Mouse (Mus musculus) ovary, adult 18-20 months (tissue): ENCODE data around the gene Map2k4.

ENCODE experiments used
- DNase-seq: peaks from one replicate; pipeline ENCODE4 v3.0.0; 2022; ENCODE audit warnings: low spot score, mixed read lengths

The Map2k4 gene

GRCm38 (mm10) chr11:65773946-65774656, 14.0 kb downstream of the Map2k4 start:
- DNase-seq: no peak

- DNase-seq: no peak
Measured at GRCm38 (mm10) chr11:65773535-65773934, 14.6 kb downstream of the Map2k4 start.

- no peak for DNase-seq
Measured at GRCm38 (mm10) chr11:65771546-65771945, 16.6 kb downstream of the Map2k4 start.

GRCm38 (mm10) chr11:65769990-65770389, 18.1 kb downstream of the Map2k4 start:
- no peak for DNase-seq

- no peak for DNase-seq
Measured at GRCm38 (mm10) chr11:65768445-65768844, 19.7 kb downstream of the Map2k4 start.

GRCm38 (mm10) chr11:65760912-65761311, 27.2 kb downstream of the Map2k4 start:
- DNase-seq: no peak

- no peak for DNase-seq
Measured at GRCm38 (mm10) chr11:65759350-65759749, 28.7 kb downstream of the Map2k4 start.

- DNase-seq: no peak
Measured at GRCm38 (mm10) chr11:65754161-65754560, 33.9 kb downstream of the Map2k4 start.

- DNase-seq: no peak
Measured at GRCm38 (mm10) chr11:65753593-65753992, 34.5 kb downstream of the Map2k4 start.

GRCm38 (mm10) chr11:65750546-65750945, 37.6 kb downstream of the Map2k4 start:
- no peak for DNase-seq

GRCm38 (mm10) chr11:65747433-65747832, 40.7 kb downstream of the Map2k4 start:
- DNase-seq: no peak

GRCm38 (mm10) chr11:65745707-65746333, 42.3 kb downstream of the Map2k4 start:
- no peak for DNase-seq

- DNase-seq: no peak
Measured at GRCm38 (mm10) chr11:65743866-65744265, 44.2 kb downstream of the Map2k4 start.

- DNase-seq: no peak
Measured at GRCm38 (mm10) chr11:65740811-65741210, 47.3 kb downstream of the Map2k4 start.

- DNase-seq: no peak
Measured at GRCm38 (mm10) chr11:65740390-65740789, 47.7 kb downstream of the Map2k4 start.

- DNase-seq: no peak
Measured at GRCm38 (mm10) chr11:65739880-65740279, 48.2 kb downstream of the Map2k4 start.

- DNase-seq: no peak
Measured at GRCm38 (mm10) chr11:65734656-65735055, 53.4 kb downstream of the Map2k4 start.

- no peak for DNase-seq
Measured at GRCm38 (mm10) chr11:65729623-65730217, 58.4 kb downstream of the Map2k4 start.

GRCm38 (mm10) chr11:65728906-65729305, 59.2 kb downstream of the Map2k4 start:
- DNase-seq: no peak

GRCm38 (mm10) chr11:65723715-65724114, 64.4 kb downstream of the Map2k4 start:
- DNase-seq: no peak

- peak; percentile 63 for DNase-seq
Measured at GRCm38 (mm10) chr11:65721615-65722014, 66.5 kb downstream of the Map2k4 start.

- DNase-seq: no peak
Measured at GRCm38 (mm10) chr11:65719960-65720359, 68.1 kb downstream of the Map2k4 start.

- DNase-seq: no peak
Measured at GRCm38 (mm10) chr11:65713830-65714229, 74.3 kb downstream of the Map2k4 start.
